Mouse (Mus musculus) inflammation-experienced regulatory T-cells, adult 6 months (primary cell): ENCODE measurements around the gene Gm8127. TPM values are rescaled to one million over a fixed set of nuclear protein-coding genes. Genes with fewer than 3 reads are reported as not detected.

Experiments used
- polyA plus RNA-seq, 3 experiments: library from polyadenylated mRNA; unstranded; fragments of 100-300 nt; shearing (Covaris generic); gene quantifications; one replicate each; pipeline ENCODE4 v1.2.1; 2017

Gene Gm8127
- polyA plus RNA-seq, 3 experiments from 2014 or later = not detected

Other genes with a start within 250 kb of the Gm8127 start
- not detected for gene Gm8094, start 217.2 kb downstream of the Gm8127 start, polyA plus RNA-seq
- gene Gm8104, start 193.2 kb downstream of the Gm8127 start, polyA plus RNA-seq = not detected
- not detected for gene Gm7233, start 114.0 kb downstream of the Gm8127 start, polyA plus RNA-seq
- gene Gm8122, start 58.5 kb downstream of the Gm8127 start, polyA plus RNA-seq = not detected
- not detected for gene Gm8126, start 35.2 kb downstream of the Gm8127 start, polyA plus RNA-seq
- not detected for gene Gm9732, start 18.8 kb downstream of the Gm8127 start, polyA plus RNA-seq
- gene 1700001F09Rik, start 54.0 kb upstream of the Gm8127 start, polyA plus RNA-seq = not detected
- gene Gm8138, start 122.5 kb upstream of the Gm8127 start, polyA plus RNA-seq = not detected
- not detected for gene Gm5799, start 249.7 kb upstream of the Gm8127 start, polyA plus RNA-seq